Mouse (Mus musculus) megakaryocyte progenitor cell, adult 5-6 weeks (primary cell): Measurements from ENCODE around the gene Adamts4. TPM values are rescaled to one million over a fixed set of nuclear protein-coding genes. Genes with fewer than 3 reads are reported as not detected.
A peak's percentile ranks its signal among the peaks of the same experiment; 100 is the strongest.
"Not testable (repeated sequence)": the region's sequence is repeated elsewhere in the genome, so short reads cannot be mapped to it uniquely, and the experiment has no call there.

Source experiments
- ATAC-seq: replicated peaks from 2 replicates; pipeline ENCODE4 v1.8.0; 2016; ENCODE audit warnings: mild to moderate bottlenecking, moderate TSS enrichment, inconsistent platforms; ENCODE audit not compliant: poor library complexity
- total RNA-seq, 2 experiments: library from RNA; stranded (forward) in 1 of 2; stranded (reverse) in 1 of 2; fragments of 157-497, 149-512 nt in 1 of 2; fragments of 200-1000 nt in 1 of 2; gene quantifications; 2 replicates each; pipeline versions ENCODE4 v1.2.3 to v1.2.4; 2015 to 2017

Gene Adamts4
- total RNA-seq, 2 experiments from 2014 or later: not detected

DNA sequence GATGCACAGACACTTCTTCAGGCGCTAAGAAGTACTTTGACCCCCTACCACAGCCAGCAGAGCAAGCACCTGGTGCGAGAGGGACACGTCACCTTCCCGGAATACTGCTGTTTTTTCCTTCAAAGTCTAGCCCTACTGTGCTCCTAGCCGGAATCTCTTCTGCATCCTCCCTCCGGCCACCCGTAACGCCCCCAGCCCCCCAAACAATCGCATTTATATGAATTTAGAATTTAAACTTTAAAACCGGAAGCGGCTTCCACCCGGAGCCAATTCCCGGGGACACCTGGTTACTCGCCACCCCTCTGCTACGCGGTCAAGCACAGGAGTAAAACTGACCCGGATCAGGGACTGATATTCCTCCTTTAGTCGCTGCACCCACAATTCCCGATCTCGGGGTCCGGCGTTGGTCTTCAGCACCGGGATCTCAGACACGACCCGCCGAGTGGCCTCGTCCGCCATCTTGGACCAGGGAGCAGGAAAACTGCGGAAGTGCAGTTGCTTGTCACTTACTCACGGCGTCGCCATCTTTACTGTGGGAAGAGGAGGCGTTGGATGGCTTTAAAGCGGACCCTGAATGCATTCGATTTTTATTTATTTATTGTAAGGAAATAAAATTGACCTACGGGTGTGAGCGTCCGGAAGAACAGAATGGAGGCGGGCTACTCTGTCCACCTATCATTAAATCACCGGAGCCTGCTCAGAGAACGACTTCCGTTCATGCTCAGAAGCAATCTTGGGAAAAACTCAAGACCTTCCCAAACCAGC, 44.3 kb downstream of the Adamts4 start, which contains the start of gene Ufc1:
Gene Ufc1 (minus strand): TSS at position 727 of the 765 bp plus-strand sequence.
- peak; percentile 98 for ATAC-seq

GRCm38 (mm10) chr1:171295063-171295402, 44.8 kb downstream of the Adamts4 start:
- ATAC-seq: no peak; the same call in 1 of the 2 replicates

- ATAC-seq: no peak
Observed at GRCm38 (mm10) chr1:171298226-171298625, 48.0 kb downstream of the Adamts4 start.

DNA sequence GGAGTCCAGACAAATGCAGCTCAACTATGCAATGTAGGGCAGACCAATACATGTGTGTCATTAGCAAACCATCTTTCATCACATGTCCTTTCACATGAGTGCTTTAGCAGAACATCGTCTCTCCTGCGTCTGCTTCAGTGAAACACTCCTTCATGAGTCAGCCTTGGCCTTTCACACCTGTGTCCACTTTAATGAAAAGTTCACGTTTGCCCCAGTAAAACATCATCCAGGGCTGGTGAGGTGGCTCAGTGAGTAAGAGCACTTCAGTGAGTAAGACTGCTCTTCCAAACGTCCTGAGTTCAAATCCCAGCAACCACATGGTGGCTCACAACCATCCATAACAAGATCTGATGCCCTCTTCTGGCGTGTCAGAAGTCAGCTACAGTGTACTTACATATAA, 55.9 kb downstream of the Adamts4 start:
- ATAC-seq: not testable (repeated sequence)

GRCm38 (mm10) chr1:171309321-171309720, 59.1 kb downstream of the Adamts4 start:
- no peak for ATAC-seq

Other genes with a start within 250 kb of the Adamts4 start
- 5.4 and 10.5 TPM in 2 replicates for gene Fcgr4, start 231.5 kb upstream of the Adamts4 start, total RNA-seq (2015)
- 7.7 and 8.0 TPM in 2 replicates for gene Fcgr4, start 231.5 kb upstream of the Adamts4 start, total RNA-seq (2017)
- 384 and 416 TPM in 2 replicates for gene Fcgr3, start 185.5 kb upstream of the Adamts4 start, total RNA-seq (2015)
- gene Fcgr3, start 185.5 kb upstream of the Adamts4 start, total RNA-seq (2017): 406 and 474 TPM in 2 replicates
- gene Cfap126, start 136.5 kb upstream of the Adamts4 start, total RNA-seq (2015): 2.0 and 4.2 TPM in 2 replicates
- gene Cfap126, start 136.5 kb upstream of the Adamts4 start, total RNA-seq (2017): 1.0 and 4.8 TPM in 2 replicates
- gene Sdhc, start 99.8 kb upstream of the Adamts4 start, total RNA-seq (2015): 154 and 160 TPM in 2 replicates
- gene Sdhc, start 99.8 kb upstream of the Adamts4 start, total RNA-seq (2017): 63.2 and 69.4 TPM in 2 replicates
- not detected in 2 replicates for gene Mpz, start 99.7 kb upstream of the Adamts4 start, total RNA-seq (2015)
- gene Mpz, start 99.7 kb upstream of the Adamts4 start, total RNA-seq (2017): not detected in 2 replicates
- 12.8 and 14.4 TPM in 2 replicates for gene Pcp4l1, start 54.2 kb upstream of the Adamts4 start, total RNA-seq (2015)
- 7.1 and 8.5 TPM in 2 replicates for gene Pcp4l1, start 54.2 kb upstream of the Adamts4 start, total RNA-seq (2017)
- not detected in 2 replicates for gene Nr1i3, start 36.5 kb upstream of the Adamts4 start, total RNA-seq (2015)
- 0.12 and 0.17 TPM in 2 replicates for gene Nr1i3, start 36.5 kb upstream of the Adamts4 start, total RNA-seq (2017)
- gene Tomm40l, start 27.9 kb upstream of the Adamts4 start, total RNA-seq (2015): 13.0 and 15.4 TPM in 2 replicates
- 18.2 and 25.7 TPM in 2 replicates for gene Tomm40l, start 27.9 kb upstream of the Adamts4 start, total RNA-seq (2017)
- 0.94 and 2.3 TPM in 2 replicates for gene Apoa2, start 25.4 kb upstream of the Adamts4 start, total RNA-seq (2015)
- not detected in 2 replicates for gene Apoa2, start 25.4 kb upstream of the Adamts4 start, total RNA-seq (2017)
- gene Fcer1g, start 16.1 kb upstream of the Adamts4 start, total RNA-seq (2015): 293 and 379 TPM in 2 replicates
- 101 and 178 TPM in 2 replicates for gene Fcer1g, start 16.1 kb upstream of the Adamts4 start, total RNA-seq (2017)
- 255 and 280 TPM in 2 replicates for gene Ndufs2, start 967 bp downstream of the Adamts4 start, total RNA-seq (2015)
- 323 and 395 TPM in 2 replicates for gene Ndufs2, start 967 bp downstream of the Adamts4 start, total RNA-seq (2017)
- gene B4galt3, start 19.9 kb downstream of the Adamts4 start, total RNA-seq (2015): 14.7 and 16.1 TPM in 2 replicates
- gene B4galt3, start 19.9 kb downstream of the Adamts4 start, total RNA-seq (2017): 18.0 and 22.6 TPM in 2 replicates
- 18.0 and 20.2 TPM in 2 replicates for gene Ppox, start 30.8 kb downstream of the Adamts4 start, total RNA-seq (2015)
- gene Ppox, start 30.8 kb downstream of the Adamts4 start, total RNA-seq (2017): 10.3 and 15.0 TPM in 2 replicates
- 36.0 and 38.2 TPM in 2 replicates for gene Usp21, start 37.6 kb downstream of the Adamts4 start, total RNA-seq (2015)
- 18.7 and 24.5 TPM in 2 replicates for gene Usp21, start 37.6 kb downstream of the Adamts4 start, total RNA-seq (2017)
- 127 and 149 TPM in 2 replicates for gene Ufc1, start 44.6 kb downstream of the Adamts4 start, total RNA-seq (2015)
- 93.2 and 115 TPM in 2 replicates for gene Ufc1, start 44.6 kb downstream of the Adamts4 start, total RNA-seq (2017)
- gene Dedd, start 78.7 kb downstream of the Adamts4 start, total RNA-seq (2015): 24.6 and 25.4 TPM in 2 replicates
- 11.6 and 18.6 TPM in 2 replicates for gene Dedd, start 78.7 kb downstream of the Adamts4 start, total RNA-seq (2017)
- gene Nit1, start 95.2 kb downstream of the Adamts4 start, total RNA-seq (2015): 7.6 and 9.8 TPM in 2 replicates
- gene Nit1, start 95.2 kb downstream of the Adamts4 start, total RNA-seq (2017): 31.7 and 34.1 TPM in 2 replicates
- gene Pfdn2, start 95.2 kb downstream of the Adamts4 start, total RNA-seq (2015): 50.2 and 52.3 TPM in 2 replicates
- gene Pfdn2, start 95.2 kb downstream of the Adamts4 start, total RNA-seq (2017): 35.5 and 52.3 TPM in 2 replicates
- 0.96 TPM in 1 of 2 replicates, not detected in the other for gene Klhdc9, start 110.4 kb downstream of the Adamts4 start, total RNA-seq (2015)
- 0.33 and 0.71 TPM in 2 replicates for gene Klhdc9, start 110.4 kb downstream of the Adamts4 start, total RNA-seq (2017)
- 0.15 and 0.49 TPM in 2 replicates for gene Nectin4, start 119.7 kb downstream of the Adamts4 start, total RNA-seq (2015)
- 0.37 and 0.84 TPM in 2 replicates for gene Nectin4, start 119.7 kb downstream of the Adamts4 start, total RNA-seq (2017)
- gene Arhgap30, start 138.5 kb downstream of the Adamts4 start, total RNA-seq (2015): 30.2 and 31.7 TPM in 2 replicates
- gene Arhgap30, start 138.5 kb downstream of the Adamts4 start, total RNA-seq (2017): 68.0 and 70.5 TPM in 2 replicates
- gene Usf1, start 160.9 kb downstream of the Adamts4 start, total RNA-seq (2015): 16.3 and 17.1 TPM in 2 replicates
- 61.3 and 64.3 TPM in 2 replicates for gene Usf1, start 160.9 kb downstream of the Adamts4 start, total RNA-seq (2017)
- 0.42 and 0.67 TPM in 2 replicates for gene Tstd1, start 168.5 kb downstream of the Adamts4 start, total RNA-seq (2015)
- gene Tstd1, start 168.5 kb downstream of the Adamts4 start, total RNA-seq (2017): 1.9 and 3.8 TPM in 2 replicates
- 0.15 and 0.44 TPM in 2 replicates for gene F11r, start 187.1 kb downstream of the Adamts4 start, total RNA-seq (2015)
- gene F11r, start 187.1 kb downstream of the Adamts4 start, total RNA-seq (2017): 0.68 TPM in 1 of 2 replicates, not detected in the other